Mouse (Mus musculus): ENCODE results near the gene Clca3a2.

DNA sequence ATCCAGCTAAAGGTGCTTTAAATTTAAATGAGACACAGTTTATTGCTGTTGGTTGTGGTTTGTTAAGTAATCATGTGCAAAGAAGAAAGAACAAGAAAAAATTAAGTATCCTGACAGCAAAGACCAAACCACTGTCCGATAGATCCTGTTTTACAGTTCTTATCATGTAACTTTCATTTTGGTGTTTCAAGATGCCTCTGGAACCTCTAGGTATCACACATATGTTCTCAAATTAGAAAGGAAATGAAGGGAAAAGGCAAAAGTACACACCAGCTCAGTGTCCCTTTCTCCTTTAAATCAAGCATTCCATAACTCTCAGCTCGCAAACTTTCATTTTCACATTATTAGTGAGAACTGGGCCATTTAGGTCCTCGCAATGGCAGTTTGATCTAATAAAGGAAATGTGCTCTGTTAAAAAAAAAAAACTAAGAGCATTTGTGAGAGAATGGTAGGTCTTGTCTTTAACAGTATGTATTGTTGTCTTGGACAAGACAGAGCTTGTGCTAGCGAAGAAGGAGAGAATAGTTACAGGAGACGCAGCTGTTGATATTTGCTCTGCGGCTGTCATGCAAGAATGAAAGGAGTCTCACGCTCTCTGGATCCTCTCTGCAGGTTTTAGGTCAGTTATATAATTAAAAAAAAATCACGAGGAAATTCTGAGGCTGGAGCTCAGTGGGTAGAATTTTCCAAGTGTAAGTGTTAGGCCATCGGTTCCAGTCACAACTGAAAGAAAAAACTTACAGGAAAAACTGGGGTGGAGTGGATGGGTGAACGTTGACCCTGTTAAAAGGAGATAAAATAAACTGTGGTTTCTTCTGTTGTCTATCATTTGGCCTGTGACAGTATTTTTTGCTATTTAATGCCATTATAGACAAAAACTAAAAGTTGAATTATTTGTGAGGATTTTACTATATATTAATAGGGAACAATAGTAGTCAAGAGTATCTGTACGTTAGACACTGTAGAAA is 33.8 kb downstream of the Clca3a2 start:
- TF ChIP-seq CTCF (IDR thresholded peaks at IDR 0.05) (no peak), EP300 (IDR thresholded peaks at IDR 0.05; ENCODE audit: insufficient read depth, low read depth, low read length) (no peak), POLR2A (IDR thresholded peaks at IDR 0.05; ENCODE audit: insufficient read depth, low read depth, low read length) (no peak)
